Mouse (Mus musculus): ENCODE measurements around the gene Slc22a14.

The Slc22a14 gene

DNA sequence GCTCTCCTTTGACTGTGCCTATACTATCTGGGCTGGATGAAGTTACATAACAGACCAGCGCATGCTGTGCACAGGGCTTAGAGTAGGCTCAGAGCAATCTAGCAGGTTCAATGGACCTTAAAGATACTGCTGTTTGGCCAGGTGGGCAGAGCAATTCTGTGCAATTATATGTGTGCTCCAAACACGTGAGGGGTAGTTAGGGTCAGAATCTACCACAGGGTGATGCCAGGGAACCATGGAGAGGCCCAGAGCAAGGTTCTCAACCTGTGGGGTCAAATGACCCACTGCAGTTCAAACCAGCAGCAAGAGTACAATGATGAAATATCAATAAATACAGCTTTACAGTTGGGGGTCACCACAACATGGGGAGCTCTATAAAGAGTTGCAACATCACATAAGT lies 158.7 kb downstream of the Slc22a14 start:
- DNase-seq (ENCODE audit: low spot score in 2 of 2) = no peak

DNA sequence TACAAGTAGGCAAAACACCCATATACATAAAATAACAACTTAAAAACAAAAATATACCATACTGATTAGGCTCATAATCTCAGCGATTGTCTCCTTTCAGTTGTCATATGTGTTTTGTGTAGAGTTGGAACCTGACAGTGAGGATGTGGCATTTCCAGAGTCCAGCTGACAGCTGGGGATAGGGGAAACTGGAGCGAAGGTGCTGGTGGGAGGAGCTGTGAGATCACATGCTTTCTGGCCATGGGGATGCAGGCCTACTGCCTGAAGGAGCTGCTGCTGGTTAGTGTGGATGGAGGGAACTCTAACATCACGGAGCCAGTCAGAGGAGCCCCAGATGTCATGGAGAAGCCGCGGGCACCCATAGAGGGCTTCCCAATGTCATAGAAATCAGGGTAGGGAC lies 159.6 kb downstream of the Slc22a14 start:
- no peak for DNase-seq (ENCODE audit: low spot score in 2 of 2)

DNA sequence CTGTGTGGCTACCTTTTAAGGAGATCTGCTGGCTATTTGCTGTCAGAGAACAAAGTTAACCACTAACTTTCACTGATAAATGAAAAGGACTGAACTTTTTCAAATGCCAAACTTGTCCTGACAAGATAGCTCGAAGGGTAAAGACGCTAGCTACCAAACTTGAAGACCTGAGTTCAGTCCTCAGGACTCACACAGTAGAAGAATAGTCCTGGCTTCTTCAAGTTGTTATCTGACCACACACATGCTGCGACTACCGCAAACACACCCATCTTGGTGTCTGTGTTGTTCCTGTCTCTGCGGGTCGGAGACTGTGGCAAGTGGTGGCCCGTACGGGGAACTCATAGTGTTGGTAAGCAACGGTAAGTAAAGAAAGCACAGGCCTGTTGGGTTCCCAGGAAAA lies 161.7 kb downstream of the Slc22a14 start:
- DNase-seq (ENCODE audit: low spot score in 2 of 2) = no peak

DNA sequence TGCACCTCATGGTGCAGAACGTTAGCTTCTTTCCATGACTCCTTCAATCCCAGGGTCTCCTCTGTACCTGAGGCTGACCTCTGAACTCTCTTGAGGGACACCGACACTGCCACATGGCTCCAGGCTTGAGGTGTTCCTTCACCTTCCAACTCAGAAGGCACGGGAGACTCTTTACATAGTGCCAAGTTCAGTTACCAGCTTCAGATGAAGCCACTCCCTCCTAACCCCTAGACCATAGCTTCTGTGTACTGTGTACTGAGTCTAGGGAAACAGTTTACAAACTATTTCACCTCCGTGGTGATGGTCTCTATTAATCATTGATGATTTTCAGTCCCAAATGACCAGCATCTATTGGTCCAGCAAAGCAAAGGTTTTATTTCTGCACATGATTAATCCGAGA lies 163.7 kb downstream of the Slc22a14 start:
- no peak for DNase-seq (ENCODE audit: low spot score in 2 of 2)

DNA sequence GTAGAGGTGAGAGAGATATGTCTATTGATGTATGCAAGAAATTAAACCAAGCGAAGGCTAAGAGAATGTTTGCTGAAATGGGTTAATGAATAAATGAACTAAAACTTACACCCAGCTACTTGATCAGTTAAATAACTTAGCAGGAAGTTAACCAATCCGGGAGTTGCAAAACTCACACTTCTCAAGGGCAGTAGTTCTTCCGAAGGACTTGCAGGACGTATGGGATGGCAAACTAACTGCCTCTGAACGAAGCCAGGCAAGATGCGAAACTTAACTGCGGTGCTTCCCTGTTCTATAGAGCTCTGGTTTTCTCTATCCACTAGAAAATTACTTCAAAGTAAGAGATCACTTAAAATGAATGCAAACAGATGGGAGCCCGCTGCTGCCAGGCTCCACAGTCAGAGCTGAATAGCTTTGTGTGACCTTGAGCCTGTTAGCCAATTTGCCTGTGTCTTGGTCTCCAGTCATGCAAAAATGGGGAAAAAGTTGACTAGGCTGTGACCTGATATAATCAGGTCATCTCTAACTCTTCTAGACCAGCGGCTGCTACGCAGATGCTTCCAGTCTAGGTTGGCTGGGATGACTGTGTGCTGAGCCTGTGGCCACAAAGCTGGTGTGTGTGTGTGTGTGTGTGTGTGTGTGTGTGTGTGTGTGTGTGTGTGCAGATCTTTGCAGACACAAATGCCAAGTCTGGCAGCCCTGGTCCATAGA lies 166.0 kb downstream of the Slc22a14 start:
- no peak for DNase-seq (ENCODE audit: low spot score in 2 of 2)

DNA sequence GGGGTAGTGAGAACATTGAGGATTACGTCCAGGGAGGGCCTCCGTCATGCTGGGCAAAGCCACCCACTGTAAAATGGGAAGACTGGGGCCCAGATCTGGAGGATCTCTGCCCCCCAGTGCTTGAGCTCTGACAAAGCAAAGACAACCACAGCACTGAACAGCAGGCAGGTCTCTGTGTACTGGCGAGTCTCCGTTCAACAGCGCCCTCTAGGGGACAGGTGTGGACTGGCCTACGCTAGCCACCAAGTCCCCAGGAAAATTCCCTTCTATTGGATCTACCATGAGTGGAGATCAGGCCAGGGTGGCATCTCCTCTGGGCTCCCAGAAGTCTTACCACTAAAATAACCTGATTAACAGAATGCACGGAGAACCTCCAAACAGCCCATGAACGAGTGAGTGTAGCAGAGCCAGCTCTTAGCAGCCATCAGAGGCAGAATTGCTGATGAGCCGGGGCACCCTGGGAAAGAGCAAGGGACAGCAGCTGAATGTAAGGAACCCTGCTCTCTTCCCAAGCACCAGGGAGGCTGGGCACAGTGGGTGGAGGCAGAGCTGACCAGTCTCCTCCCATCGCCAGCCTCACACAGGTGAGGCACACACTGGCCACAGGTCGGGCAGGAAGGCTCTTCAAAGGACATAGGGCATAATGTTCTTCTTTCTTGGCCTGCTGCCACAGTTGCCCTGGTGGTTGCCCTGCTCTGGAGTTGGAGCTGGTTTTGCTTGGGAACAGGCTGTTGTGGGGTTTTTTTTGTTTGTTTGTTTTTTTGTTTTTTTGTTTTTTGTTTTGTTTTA lies 173.0 kb downstream of the Slc22a14 start:
- DNase-seq (ENCODE audit: low spot score in 2 of 2) = peak; percentile 75 to 80

DNA sequence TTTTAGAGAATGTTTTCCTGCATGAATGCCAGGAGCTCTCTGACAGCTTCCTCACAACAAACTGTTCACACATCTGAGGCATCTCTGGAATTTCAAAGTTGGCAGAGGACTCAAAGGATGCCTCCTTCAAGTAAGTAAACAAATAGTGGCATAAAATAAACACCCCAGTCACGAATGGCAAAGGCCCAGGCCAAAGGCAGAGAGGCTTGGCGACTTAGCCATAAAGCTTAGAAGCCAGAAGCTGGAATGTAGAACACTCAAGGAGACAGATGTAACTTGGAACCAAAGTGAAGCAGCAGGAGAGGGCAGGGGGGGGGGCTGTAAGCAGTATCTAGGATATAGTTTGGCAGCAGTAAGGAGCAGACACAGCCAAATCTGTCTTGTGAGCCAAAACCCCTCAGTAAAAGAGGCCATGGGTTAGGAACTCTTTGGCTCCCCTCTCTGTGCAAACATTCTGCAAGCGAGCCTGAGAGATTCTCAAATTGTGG lies 184.1 kb downstream of the Slc22a14 start:
- peak in 1 of 2 experiments; percentile 26 for DNase-seq (ENCODE audit: low spot score in 2 of 2)

DNA sequence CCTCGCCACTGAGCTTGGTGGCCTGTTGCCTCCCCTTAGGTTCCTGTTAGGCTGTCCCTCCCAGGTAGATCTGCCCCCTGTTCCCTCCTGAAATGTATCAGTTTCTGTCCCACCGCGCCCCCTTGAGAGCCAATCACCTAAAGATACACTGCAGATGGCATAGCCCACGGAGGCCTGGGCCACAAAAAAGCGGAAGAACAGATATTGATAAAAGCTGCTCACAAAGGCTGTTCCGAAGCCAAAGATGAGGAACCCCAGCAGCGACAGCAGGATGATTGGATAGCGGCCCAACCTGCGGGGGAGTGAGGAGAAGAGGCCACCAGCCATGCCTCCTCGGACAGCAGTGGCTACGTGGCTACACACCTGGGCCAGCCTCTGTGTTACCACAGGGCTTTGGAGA lies 186.1 kb downstream of the Slc22a14 start:
- DNase-seq (ENCODE audit: low spot score in 2 of 2) = no peak

DNA sequence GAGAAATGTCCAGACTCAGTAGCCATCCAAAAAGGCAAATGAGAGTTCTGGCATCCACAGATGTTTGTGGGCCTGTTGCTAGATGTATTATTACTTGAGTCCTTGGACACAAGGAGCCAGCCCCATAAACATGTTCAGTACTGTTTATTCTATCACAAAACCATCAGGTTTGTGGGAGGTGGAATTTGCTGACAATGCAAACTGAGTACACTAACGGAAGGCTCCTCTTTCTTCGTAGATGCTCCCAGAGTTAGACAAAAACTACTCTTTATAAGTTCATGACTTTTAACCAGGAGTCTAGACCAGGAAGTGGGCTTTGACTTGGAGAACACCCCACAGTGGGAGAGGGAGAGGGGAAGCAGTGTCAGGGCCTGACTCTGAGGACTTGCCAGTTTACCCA lies 197.7 kb downstream of the Slc22a14 start:
- DNase-seq (ENCODE audit: low spot score in 2 of 2) = no peak

DNA sequence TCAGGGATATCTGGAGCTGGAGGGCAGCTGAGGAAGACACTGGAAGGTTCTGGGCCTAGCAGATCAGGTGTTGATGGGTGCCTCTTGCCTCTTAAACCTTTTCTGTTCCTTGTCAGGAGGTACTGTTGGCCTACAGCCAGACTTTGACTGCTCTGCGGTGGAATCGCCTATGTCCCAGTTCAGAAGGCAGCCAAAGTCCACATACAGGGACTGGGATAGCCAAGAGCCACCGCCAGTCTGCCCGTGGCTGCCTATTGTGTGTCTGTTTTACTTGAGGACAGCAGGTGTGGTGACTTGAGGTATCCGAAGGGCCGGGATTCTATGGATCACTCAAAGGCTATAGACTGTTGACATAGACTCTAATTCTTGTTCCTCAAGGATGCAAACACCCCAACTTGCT lies 199.8 kb downstream of the Slc22a14 start:
- peak; percentile 48 to 73 for DNase-seq (ENCODE audit: low spot score in 2 of 2)

DNA sequence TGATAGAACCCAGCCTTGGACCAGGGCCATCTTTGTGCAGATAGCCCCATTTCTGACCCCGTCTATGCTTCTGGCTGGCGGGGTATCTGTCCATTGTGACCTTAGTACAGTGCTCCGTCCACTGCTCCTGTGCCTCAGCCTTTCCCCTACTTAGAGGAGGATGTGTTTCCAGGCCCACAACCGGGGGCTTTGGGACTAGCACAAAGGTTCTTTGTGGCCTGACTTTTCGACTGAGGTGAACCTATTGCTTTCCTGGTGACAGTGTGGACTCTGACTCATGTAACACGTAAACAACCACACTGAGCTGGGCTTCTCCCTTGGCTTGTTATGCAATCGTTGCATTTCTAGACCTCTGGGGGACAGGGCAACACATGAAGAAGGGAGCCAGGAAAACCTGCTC lies 200.6 kb downstream of the Slc22a14 start:
- DNase-seq (ENCODE audit: low spot score in 2 of 2) = peak; percentile 50 to 55

DNA sequence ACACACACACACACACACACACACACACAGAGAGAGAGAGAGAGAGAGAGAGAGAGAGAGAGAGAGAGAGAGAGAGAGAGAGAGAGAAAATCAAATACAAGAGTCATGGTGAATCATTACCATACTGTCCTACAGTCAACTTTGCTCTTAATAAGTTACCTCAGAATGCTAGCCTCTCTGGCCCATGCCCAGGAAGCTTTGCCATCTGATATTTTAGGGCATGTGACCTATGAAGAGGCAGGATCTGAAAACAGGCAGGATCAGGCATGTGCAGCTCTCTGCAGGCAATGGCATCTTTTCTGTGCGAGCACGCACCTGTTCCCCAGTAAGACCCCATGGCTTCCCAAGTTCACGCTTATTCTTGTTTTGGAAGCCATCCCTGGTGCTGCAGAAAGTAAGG lies 204.7 kb downstream of the Slc22a14 start:
- DNase-seq (ENCODE audit: low spot score in 2 of 2) = peak; percentile 46 to 77

DNA sequence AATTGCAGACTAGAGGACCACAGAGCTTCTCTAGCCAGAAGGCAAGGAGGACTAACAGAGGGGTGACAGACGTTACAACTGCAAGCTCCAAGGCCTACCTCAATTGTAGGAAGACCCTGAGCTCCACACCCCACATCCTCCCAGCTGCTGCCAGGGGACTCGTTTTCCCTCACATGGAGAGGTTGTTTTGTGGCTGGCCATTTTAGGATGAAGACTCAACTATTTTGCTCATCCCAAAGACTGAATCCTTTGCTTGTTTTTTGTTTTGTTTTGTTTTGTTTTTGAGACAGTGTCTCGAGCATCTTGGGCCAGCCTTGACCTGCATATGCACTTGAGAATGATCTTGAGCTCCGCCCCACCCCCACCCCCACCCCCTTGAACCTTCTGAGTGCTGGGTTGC lies 206.5 kb downstream of the Slc22a14 start, which contains the start of gene Gm47289:
Gene Gm47289, plus strand, starts transcription at position 301 of the 400 bp plus-strand sequence.
- no peak for DNase-seq (ENCODE audit: low spot score in 2 of 2)

DNA sequence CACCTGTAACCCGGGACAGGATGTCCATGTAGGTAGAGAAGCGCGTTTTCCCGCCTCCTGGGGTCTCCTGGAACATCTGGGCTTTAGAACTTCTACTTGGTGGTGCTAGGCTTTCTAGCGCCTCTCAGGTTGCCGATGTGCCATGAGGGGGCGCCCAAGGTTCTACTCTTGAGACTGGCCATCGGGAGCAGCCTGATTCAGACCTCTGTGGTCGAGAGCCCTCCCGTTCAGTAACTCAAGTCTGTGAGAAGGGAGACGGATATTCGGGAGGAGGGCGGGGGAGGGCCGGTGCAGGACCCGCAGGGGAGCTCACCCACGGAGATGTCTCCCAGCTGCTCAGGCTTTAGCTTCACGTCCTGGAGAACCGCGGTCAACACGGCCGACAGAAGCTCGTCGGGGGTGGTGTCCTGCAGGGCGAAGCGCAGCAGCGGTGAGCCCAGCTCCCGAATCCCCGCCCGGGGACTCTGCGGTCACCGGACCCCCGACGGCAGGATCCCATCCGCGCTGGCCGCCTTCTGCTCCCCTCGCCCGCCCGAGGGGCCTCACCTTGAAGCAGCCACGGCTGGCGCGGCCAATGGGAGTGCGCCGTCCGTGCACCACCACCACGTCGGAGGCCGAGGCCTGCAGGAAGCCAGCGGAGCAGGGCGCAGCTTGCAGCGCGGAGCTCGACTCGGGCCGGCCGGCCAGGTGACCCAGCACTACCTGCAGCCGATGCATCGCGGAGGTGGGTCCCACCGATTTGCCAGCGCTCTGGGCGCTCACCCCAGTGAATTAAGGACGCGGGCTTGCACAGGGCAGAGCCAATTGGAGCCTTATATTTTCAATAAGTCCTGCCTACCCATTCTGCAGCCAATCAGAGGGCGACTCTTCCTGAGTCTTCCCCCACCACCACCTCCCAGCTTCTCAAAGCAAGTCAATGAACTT lies 208.8 kb downstream of the Slc22a14 start, which contains the start of gene Acaa1b:
Gene Acaa1b, minus strand, starts transcription at position 816 of the 924 bp plus-strand sequence.
- peak; percentile 85 to 88 for DNase-seq (ENCODE audit: low spot score in 2 of 2)

DNA sequence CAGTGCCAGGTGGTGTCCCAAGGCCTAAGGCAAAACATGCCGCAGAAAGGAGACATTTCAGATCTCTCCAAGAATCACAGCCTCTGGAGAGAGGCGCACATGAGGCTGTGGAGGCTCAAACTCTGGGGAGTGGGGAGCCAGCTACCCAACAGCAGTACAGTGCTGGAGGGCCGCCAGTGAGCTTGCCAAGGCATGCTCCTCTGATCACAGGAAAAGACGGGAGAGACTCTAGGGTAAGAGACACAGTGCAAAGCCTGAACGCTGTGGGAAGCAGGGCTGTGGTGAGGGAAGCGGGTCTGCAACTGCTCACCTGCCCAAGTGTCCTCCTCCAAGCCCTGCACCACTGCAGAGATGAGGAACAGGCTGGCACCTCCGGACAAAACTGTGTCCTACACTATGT lies 209.5 kb downstream of the Slc22a14 start:
- DNase-seq (ENCODE audit: low spot score in 2 of 2) = peak; percentile 45 to 65

DNA sequence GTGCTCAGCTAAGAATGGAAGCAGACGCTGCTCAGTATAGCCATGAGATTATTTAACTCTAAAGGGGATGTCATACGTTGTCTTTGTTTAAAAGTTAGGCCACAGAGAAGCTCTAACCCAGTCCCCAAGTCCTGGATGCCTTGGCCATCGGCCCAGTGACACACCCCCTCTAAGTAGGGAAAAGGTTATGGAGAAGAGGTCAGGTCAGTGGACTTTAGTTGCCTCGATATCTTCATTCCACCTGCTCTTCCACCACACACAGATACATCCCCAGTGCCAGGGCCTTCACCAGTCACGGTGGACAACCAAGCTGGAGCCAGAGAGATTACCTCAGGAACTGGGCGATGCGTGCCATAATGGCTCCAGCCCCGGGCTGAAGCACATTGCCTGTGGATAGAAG lies 209.9 kb downstream of the Slc22a14 start:
- DNase-seq (ENCODE audit: low spot score in 2 of 2) = no peak

DNA sequence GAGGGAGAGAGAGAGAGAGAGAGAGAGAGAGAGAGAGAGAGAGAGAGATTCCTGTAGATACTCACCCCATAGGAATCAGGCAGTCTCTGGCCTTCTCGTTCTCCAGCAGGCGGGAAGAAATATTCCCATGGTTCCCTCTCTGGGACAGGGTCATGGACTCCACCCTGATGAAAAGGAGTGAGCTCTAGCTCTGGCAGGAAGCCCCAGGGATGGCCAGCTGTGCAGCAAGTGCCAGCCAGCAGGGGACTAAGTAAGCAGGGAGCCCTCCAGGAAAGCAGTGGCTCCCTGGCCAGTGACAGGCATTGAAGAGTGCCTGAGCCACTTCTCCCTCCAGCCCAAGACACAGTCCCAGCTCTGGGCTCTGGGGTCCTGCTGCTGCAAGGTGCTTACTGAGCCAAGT lies 213.6 kb downstream of the Slc22a14 start:
- DNase-seq (ENCODE audit: low spot score in 2 of 2) = no peak

DNA sequence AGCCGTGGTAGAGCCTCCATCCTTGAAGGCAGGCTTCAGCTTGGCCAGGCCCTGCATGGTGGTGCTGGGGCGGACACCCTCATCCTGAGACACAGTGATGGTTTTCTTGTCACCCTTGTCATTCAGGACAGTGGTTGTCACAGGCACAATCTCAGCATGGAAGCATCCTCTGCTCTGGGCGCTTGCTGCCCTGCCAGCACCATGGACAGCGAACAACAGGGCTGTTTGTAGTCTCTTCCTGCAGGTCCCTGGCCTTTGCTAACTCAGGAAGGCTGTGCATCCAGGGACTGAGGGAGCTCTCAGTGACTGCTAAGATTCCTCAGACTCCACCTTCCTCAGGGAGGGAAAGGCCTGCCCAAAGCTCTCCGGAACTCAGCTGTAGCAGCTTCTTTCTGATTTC lies 215.8 kb downstream of the Slc22a14 start:
- no peak for DNase-seq (ENCODE audit: low spot score in 2 of 2)

DNA sequence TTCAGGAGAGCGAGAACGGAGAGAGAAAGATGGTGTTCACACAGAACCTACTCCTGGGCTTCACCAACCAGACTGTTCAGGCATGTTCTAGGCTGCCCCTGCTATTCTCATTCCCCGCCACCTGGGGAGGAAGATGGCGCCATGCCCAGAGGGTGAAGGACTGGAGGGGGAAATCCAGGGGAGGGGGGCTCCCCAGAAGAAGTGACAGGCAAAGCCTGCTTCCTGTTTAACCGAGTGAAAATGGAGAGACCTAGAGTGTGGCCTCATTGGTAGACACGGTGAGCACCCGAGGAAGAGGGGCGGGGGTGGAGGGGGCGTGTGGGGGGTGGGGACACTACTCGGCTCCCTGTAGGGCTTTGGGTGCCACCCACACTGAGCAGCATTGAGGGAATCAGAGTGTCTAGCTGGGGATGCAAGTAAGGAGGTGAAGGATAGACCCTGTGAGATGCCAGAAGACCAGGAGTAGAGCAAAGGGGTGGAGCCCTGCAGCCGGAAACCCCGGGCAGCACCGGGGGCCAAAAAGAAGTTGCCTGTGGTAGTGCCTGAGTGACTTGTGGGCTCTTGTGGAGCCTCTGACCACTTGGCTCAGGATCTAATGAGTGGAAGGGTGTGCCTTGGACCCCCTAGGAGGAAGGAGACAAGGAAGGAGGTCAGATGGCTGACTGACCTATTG lies 219.1 kb downstream of the Slc22a14 start:
- no peak for DNase-seq (ENCODE audit: low spot score in 2 of 2)

DNA sequence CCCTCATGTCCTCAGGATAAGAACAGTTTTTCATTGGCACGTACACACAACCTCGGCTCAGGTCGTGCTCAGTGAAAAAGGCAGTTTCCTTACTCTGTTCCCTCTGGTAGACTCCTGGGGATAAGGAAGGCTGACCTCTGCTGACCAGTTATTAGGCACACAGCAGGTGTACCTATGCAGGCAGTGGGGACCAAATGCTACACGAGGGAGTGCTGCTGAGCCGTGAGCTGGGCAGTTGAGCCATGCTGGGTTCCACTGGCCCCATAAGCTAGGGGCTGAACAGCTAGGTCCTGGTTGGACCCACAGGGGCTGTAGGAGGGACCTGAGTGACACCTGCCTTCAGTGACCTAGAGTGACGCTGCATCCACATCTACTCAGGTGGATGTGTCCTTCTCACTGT lies 219.7 kb downstream of the Slc22a14 start:
- no peak for DNase-seq (ENCODE audit: low spot score in 2 of 2)

DNA sequence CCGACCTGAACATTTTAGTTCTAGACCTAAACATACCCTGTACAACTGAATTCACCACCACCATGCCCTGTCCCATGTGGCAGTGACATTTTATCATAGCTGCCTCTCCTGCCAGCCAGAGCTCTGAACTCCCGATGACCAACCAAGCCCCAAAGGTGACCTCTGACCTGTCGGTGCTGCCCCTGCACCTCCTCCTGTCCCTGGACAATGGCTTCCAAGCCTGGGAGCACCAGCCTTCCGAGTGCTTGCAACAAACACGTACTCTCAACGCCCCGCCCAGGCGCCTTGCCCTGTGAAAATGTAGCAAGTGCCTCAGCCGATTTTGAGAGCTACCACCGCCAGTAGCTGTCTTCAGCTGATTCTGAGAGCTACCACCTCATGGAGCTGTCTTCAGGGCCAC lies 220.2 kb downstream of the Slc22a14 start:
- no peak for DNase-seq (ENCODE audit: low spot score in 2 of 2)
